Mouse (Mus musculus) granulocyte monocyte progenitor cell, adult 5-6 weeks (primary cell): ENCODE results near the gene Nploc4. TPM values are rescaled to one million over a fixed set of nuclear protein-coding genes. Genes with fewer than 3 reads are reported as not detected.
A peak's percentile ranks its signal among the peaks of the same experiment; 100 is the strongest.

Source experiments
- ATAC-seq: replicated peaks from 2 replicates; pipeline ENCODE4 v1.8.0; 2016; ENCODE audit warnings: mild to moderate bottlenecking, moderate TSS enrichment, inconsistent platforms; ENCODE audit not compliant: poor library complexity, severe bottlenecking
- total RNA-seq, 2 experiments: library from RNA; stranded (forward) in 1 of 2; stranded (reverse) in 1 of 2; fragments of 200-712, 200-1000 nt in 1 of 2; fragments of >200 nt in 1 of 2; fragmentation: Nextera tagmentation in 1 of 2; gene quantifications; 2 replicates each; pipeline ENCODE4 v1.2.3; 2014 to 2017

Gene Nploc4
- total RNA-seq (2014; fragmentation: Nextera tagmentation) (49.2 and 54.6 TPM in 2 replicates), total RNA-seq (2017) (34.1 and 36.6 TPM in 2 replicates)

- peak; percentile 85 for ATAC-seq
Observed at GRCm38 (mm10) chr11:120437152-120437856, at the start of gene Nploc4. Nploc4 (minus strand) TSS chr11:120437708.

- ATAC-seq = no peak
Observed at GRCm38 (mm10) chr11:120485251-120485650, 47.7 kb upstream of the Nploc4 start.

- ATAC-seq = peak; percentile 85
Observed at GRCm38 (mm10) chr11:120484265-120484981, 46.9 kb upstream of the Nploc4 start, which contains the start of gene Mrpl12. Mrpl12 (plus strand) TSS chr11:120484613.

GRCm38 (mm10) chr11:120483448-120483934 is 46.0 kb upstream of the Nploc4 start:
- ATAC-seq = no peak

GRCm38 (mm10) chr11:120472052-120472451 is 34.5 kb upstream of the Nploc4 start:
- no peak for ATAC-seq

GRCm38 (mm10) chr11:120467736-120468092 is 30.2 kb upstream of the Nploc4 start:
- no peak; the same call in 1 of the 2 replicates for ATAC-seq

- ATAC-seq = peak; percentile 94
Observed at GRCm38 (mm10) chr11:120467051-120467735, 29.7 kb upstream of the Nploc4 start, which contains the start of gene Arl16. Arl16 (minus strand) TSS chr11:120467607.

GRCm38 (mm10) chr11:120465521-120465920 is 28.0 kb upstream of the Nploc4 start:
- ATAC-seq = no peak

GRCm38 (mm10) chr11:120464365-120464764 is 26.9 kb upstream of the Nploc4 start:
- ATAC-seq = no peak

GRCm38 (mm10) chr11:120463536-120463935 is 26.0 kb upstream of the Nploc4 start:
- ATAC-seq = no peak

GRCm38 (mm10) chr11:120458847-120459597 is 21.5 kb upstream of the Nploc4 start:
- no peak; the same call in 1 of the 2 replicates for ATAC-seq

- ATAC-seq = peak; percentile 89
Observed at GRCm38 (mm10) chr11:120457772-120458751, 20.6 kb upstream of the Nploc4 start, which contains the start of the genes Oxld1 and Ccdc137. Oxld1 (minus strand) TSS chr11:120458068. Ccdc137 (plus strand) TSS chr11:120458115.

- ATAC-seq = peak; percentile 17
Observed at GRCm38 (mm10) chr11:120457370-120457769, 19.9 kb upstream of the Nploc4 start.

GRCm38 (mm10) chr11:120455413-120455812 is 17.9 kb upstream of the Nploc4 start:
- ATAC-seq = no peak

- ATAC-seq = no peak
Observed at GRCm38 (mm10) chr11:120454965-120455364, 17.5 kb upstream of the Nploc4 start.

- ATAC-seq = no peak
Observed at GRCm38 (mm10) chr11:120453306-120453705, 15.8 kb upstream of the Nploc4 start, which contains the start of gene Pde6g. Pde6g (minus strand) TSS chr11:120453500.

GRCm38 (mm10) chr11:120452246-120452645 is 14.7 kb upstream of the Nploc4 start:
- no peak for ATAC-seq

GRCm38 (mm10) chr11:120447179-120447578 is 9.7 kb upstream of the Nploc4 start:
- no peak for ATAC-seq

- no peak for ATAC-seq
Observed at GRCm38 (mm10) chr11:120445475-120445874, 8.0 kb upstream of the Nploc4 start.
